Mouse (Mus musculus) olfactory bulb, adult 2 months (tissue): ENCODE measurements around the gene Plekha6.

Experiments used
- CTCF ChIP-seq: fragments of 200-500 bp; IDR thresholded peaks from 2 replicates; pipeline ENCODE4 v1.5.1; 2012; ENCODE audit warnings: low read depth, mild to moderate bottlenecking, low read length, moderate library complexity; ENCODE audit not compliant: insufficient read depth
- POLR2A ChIP-seq: fragments of 200-500 bp; IDR thresholded peaks from 2 replicates; pipeline ENCODE4 v1.6.1; 2012; ENCODE audit warnings: mild to moderate bottlenecking, low read depth, low read length, moderate library complexity; ENCODE audit not compliant: insufficient read depth

DNA sequence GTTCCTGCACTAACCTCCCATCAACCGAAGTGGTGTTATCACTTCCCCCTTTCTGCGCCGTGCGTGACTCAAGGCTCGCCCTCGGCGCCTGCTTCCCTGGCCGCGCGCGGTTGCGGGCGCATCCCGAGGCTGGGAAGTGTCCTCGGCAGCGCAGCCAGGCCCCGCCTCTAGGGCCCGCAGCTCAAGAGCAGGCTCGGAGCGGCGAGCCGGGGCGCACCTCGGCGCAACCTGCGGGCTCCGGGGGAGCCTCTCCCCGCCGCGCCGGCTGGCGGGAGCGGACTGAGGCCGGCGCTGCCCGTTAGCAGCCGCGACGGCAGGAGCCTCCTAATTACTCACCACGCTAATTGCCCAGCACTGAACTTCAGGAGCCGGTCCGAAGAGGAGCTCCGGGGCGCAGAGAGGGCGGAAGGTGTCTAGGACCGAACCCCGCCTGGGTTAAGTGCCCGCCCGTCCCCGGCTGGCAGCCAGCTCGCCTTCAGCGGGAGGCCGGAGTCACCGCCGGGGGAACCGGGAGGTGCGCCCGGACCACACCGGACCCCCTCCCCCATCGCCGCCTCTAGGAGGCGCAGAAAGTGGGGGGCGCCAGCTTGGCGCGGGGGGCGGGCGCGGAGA is at the start of gene Plekha6:
- TF ChIP-seq CTCF (no peak), POLR2A (no peak)
